Mouse (Mus musculus) liver, embryonic 14.5 days (tissue): ENCODE data around the gene Pccb. TPM values are rescaled to one million over a fixed set of nuclear protein-coding genes. Genes with fewer than 3 reads are reported as not detected.

Experiments used
- ATAC-seq: fragments of 200-750 bp; cut with Nextera tagmentation; 2 replicates; pipeline ENCODE4 v1.8.0; 2017; ENCODE audit warnings: moderate number of reproducible peaks, mild to moderate bottlenecking, moderate library complexity; ENCODE audit not compliant: insufficient read depth
- DNase-seq, 3 experiments: peaks; one replicate each; pipeline ENCODE4 v3.0.0-alpha.2; 2012 to 2013; ENCODE audit warnings: low read depth in 3 of 3, low spot score in 3 of 3
- H3K27ac ChIP-seq: fragments of 300-500 bp; sonication (generic); 2 replicates; pipeline ENCODE4 v1.5.1; 2014; ENCODE audit warnings: moderate library complexity, mild to moderate bottlenecking, control low read depth, inconsistent platforms
- H3K27me3 ChIP-seq: fragments of 300-500 bp; sonication (generic); 2 replicates; pipeline ENCODE4 v1.6.1; 2014; ENCODE audit warnings: mild to moderate bottlenecking, low read length, moderate library complexity; ENCODE audit not compliant: control insufficient read depth, insufficient read depth
- H3K36me3 ChIP-seq: fragments of 300-500 bp; sonication (generic); replicated peaks from 2 replicates; pipeline ENCODE4 v1.6.1; 2014; ENCODE audit warnings: low read depth; ENCODE audit not compliant: control insufficient read depth, insufficient read depth
- H3K4me1 ChIP-seq, 2 experiments: fragments of 200-500 bp in 1 of 2; fragments of 300-500 bp in 1 of 2; sonication (generic) in 1 of 2; replicated peaks; 2 replicates each; pipeline ENCODE4 v1.6.1; 2012 to 2014; ENCODE audit warnings: antibody characterized with exemption in 1 of 2, inconsistent platforms in 1 of 2, low read length in 1 of 2; ENCODE audit not compliant: control insufficient read depth in 2 of 2, insufficient read depth in 2 of 2
- H3K4me2 ChIP-seq: fragments of 300-500 bp; sonication (generic); 2 replicates; pipeline ENCODE4 v1.6.1; 2014; ENCODE audit warnings: low read depth, mild to moderate bottlenecking, control low read depth, moderate library complexity
- H3K4me3 ChIP-seq, 2 experiments: fragments of 200-500 bp in 1 of 2; fragments of 300-500 bp in 1 of 2; sonication (generic) in 1 of 2; 2 replicates each; pipeline ENCODE4 v1.5.1; 2012 to 2014; ENCODE audit warnings: low read depth in 2 of 2, low read length in 2 of 2, mild to moderate bottlenecking in 2 of 2, control low read depth in 1 of 2, inconsistent platforms in 1 of 2, moderate library complexity in 1 of 2; ENCODE audit not compliant: insufficient read depth in 1 of 2
- H3K9ac ChIP-seq: fragments of 300-500 bp; sonication (generic); replicated peaks from 2 replicates; pipeline ENCODE4 v1.6.1; 2014; ENCODE audit warnings: mild to moderate bottlenecking, control low read depth, moderate library complexity
- H3K9me3 ChIP-seq: fragments of 300-500 bp; sonication (generic); 2 replicates; pipeline ENCODE4 v1.6.1; 2016; ENCODE audit warnings: low read length, mixed read lengths; ENCODE audit not compliant: control insufficient read depth
- CTCF ChIP-seq: IDR thresholded peaks from 2 replicates; pipeline ENCODE4 v1.5.1; 2016; ENCODE audit warnings: antibody characterized with exemption, low read depth, control low read depth
- EP300 ChIP-seq: IDR thresholded peaks from 2 replicates; pipeline ENCODE4 v1.6.1; 2016; ENCODE audit warnings: antibody characterized with exemption, low read depth
- WGBS: fragments of 180-500 bp; shearing (Covaris S2); extraction: QIAGEN DNeasy Blood & Tissue Kit; methylation state at CpG from one replicate; pipeline ENCODE4 v1.1.7; 2014; ENCODE audit not compliant: insufficient replicate concordance; 5-methylcytosine and 5-hydroxymethylcytosine counted together
- polyA plus RNA-seq, 2 experiments: library from polyadenylated mRNA; depleted of rRNA in 1 of 2; stranded (reverse) in 1 of 2; unstranded in 1 of 2; fragments of >200 nt; fragmentation: Nextera tagmentation in 1 of 2; extraction: Ambion mirVana in 1 of 2; gene quantifications; 2 replicates each; pipeline versions ENCODE4 v1.2.1 to v1.2.3; 2012 to 2014

Gene Pccb
- polyA plus RNA-seq, 2 experiments = 6.4 to 15.7 TPM

DNA sequence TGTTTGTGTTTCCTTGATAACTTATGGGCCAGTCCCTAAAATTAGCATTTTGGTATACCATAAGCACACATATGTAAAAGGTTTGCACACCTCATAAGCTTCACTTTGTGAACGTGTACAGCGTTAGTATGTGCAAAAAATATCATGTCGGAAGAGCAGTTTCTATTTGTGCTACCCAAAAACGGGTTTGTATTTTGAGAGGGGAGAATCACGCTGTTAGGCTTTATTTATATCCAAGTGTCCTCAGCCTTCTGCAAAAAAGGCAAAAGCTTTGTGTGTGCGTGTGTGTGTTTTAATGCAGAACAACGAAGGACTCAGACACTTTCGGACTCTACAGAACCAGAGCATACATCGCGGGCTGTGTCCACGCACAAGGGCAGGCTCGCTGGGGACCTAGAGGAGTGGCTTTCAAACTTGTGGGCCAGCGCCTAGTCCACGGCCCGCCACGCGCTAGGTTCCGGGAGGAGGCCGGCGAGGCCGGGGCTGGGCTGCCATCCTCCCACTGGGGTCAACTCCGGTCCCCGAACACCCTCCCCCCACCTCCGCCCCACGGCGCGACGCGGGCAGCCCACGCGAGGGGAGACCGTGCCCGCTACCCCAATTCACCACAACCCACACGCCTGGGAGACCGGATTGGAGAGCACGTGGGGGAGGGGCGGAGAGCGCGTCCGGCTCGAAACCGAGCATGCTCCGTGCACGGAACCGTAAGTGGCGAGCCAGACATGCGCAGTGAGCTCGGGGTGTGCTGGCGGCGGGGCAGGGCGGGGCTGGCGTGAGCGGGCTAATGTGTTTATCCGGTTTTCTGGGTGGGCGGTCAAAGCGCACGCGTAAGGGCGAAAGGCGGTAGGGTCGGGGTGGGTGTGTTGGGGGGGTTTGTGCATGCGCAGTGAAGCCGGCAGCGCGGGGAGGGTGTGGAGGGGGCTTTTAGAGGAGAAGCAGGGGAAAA, 38.6 kb upstream of the Pccb start:
- ATAC-seq (peak; percentile 87), DNase-seq (peak; percentile 92 to 94 (median 93))
- H3K9ac ChIP-seq = peak overlapping the region; percentile 89
- TF ChIP-seq CTCF (no peak), EP300 (peak; percentile 12; the same call in 1 of the 2 replicates)
- no peaks in the 10 kb centered on the region for H3K27me3 ChIP-seq
- no peaks in the 10 kb centered on the region for H3K9me3 ChIP-seq
- H3K4me2 ChIP-seq = peak overlapping the region; percentile 86
- peak overlapping the region; percentile 89 to 98 for H3K4me3 ChIP-seq
- under 1% methylated on average over 60 of the region's 65 CpGs for WGBS
- H3K4me1 ChIP-seq = peaks cover 5 to 6% of the 10 kb centered on the region in 2 experiments
- H3K36me3 ChIP-seq = peaks cover 3% of the 10 kb centered on the region; the same call in 1 of the 2 replicates
- H3K27ac ChIP-seq = peak overlapping the region; percentile 79

DNA sequence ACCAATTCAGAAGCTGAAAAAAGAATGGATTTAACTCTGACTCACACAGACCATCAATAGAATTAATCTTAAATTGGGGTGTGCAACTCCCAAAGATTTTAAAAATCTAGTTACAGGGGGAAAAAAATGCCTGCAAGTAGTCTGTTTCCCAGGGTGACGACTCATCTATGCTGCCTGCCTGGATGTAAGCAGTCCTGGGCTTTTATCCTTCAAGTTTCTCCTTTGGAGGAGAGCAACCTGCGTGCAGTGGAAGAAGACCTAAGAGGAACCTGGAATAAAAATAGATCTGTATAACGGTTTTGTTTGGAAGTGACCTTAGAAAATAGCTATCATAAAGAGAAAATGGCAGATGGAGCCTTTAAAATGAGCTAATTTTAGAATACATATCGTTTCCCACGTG, 37.8 kb upstream of the Pccb start:
- no peak overlapping the region for H3K27ac ChIP-seq
- TF ChIP-seq CTCF (no peak), EP300 (no peak)
- H3K27me3 ChIP-seq = no peaks in the 10 kb centered on the region
- DNase-seq (no peak), ATAC-seq (no peak)
- peak overlapping the region in 1 of 2 experiments; percentile 89; a peak in 1 of 4 replicates for H3K4me3 ChIP-seq
- H3K36me3 ChIP-seq = peaks cover 3% of the 10 kb centered on the region; the same call in 1 of the 2 replicates
- peak overlapping the region; percentile 73; the same call in 1 of the 2 replicates for H3K9ac ChIP-seq
- WGBS = 26% methylated on average over 5 of the region's 5 CpGs
- no peaks in the 10 kb centered on the region for H3K9me3 ChIP-seq
- H3K4me2 ChIP-seq = peak overlapping the region; percentile 86
- peaks cover 2 to 3% of the 10 kb centered on the region in 2 experiments; a peak in 3 of 4 replicates for H3K4me1 ChIP-seq

DNA sequence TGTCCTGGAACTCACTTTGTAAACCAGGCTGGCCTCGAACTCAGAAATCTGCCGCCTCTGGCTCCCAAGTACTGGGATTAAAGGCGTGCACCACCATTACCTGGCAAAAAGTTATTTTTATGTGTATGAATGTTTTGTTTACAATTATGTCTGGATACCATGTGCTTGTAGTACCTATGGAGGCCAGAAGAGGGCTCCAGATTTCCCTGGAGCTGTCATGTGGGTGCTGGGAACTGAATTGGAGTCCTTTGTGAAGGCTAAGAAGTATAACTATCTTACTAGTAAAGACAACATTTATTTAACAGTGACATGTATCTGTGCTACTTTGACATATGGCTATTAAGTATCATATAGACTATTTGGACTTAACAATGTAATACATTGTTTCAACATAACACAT, 35.1 kb upstream of the Pccb start:
- TF ChIP-seq EP300 (no peak), CTCF (peak; percentile 46)
- H3K36me3 ChIP-seq = no peaks in the 10 kb centered on the region
- DNase-seq = no peak
- H3K4me2 ChIP-seq = no peak overlapping the region
- no peak overlapping the region for H3K4me3 ChIP-seq
- no peaks in the 10 kb centered on the region for H3K27me3 ChIP-seq
- H3K9ac ChIP-seq = no peak overlapping the region
- ATAC-seq = no peak
- no peaks in the 10 kb centered on the region for H3K9me3 ChIP-seq
- no peak overlapping the region for H3K27ac ChIP-seq
- H3K4me1 ChIP-seq = no peaks in the 10 kb centered on the region; a peak in 2 of 4 replicates
- 81% methylated on average over 3 of the region's 3 CpGs for WGBS

DNA sequence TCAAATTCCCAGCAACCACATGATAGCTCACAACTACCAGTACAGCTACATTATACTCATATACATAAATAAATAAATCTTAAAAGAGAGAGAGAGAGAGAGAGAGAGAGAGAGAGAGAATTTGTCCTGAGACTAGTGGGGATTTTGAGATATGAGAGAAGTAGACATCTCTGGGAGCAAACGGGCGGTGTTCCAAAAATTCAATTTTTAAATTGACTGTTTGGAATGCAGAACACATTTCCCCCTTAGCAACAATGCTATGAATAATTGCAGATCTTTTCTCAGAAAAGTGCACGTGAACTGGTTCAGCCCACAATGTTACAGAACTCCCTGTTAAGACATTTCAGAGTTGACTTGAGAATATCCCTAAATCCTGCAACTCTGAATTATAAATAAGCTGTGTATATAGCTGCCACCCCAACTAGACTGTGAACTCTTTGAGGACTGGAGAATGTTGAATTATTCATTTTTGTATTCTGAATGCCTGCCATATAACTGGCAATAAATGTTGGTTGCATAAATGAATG, 30.4 kb upstream of the Pccb start:
- 74% methylated on average over 3 of the region's 3 CpGs for WGBS
- DNase-seq = no peak

DNA sequence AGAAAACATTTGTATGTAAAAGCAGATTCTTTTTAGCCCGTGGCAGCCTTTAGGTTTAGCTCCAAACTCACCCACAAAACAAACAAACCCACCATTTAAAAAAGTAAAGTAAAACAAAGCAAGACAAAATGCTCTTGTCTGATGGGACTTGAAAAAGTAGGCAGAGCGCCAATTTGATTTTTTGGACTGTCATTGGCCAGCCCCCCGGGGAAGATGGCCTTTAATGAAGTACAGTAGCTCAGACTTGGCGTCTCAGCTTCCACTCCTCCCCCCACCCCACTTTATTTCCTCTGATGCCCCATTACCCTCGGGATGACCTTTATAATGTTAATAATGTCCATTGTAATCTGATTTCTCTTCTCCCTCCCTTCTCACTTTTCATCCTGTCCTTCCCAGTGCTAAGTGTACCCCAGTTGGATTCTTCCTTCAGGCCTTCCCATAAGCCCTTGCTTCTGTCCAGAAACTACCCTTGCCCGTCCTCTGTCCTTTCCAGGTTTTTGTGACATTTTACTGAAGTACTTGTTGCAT, 27.6 kb upstream of the Pccb start:
- no peak overlapping the region for H3K4me2 ChIP-seq
- no peak overlapping the region for H3K27ac ChIP-seq
- no peaks in the 10 kb centered on the region for H3K4me1 ChIP-seq
- no peaks in the 10 kb centered on the region for H3K9me3 ChIP-seq
- H3K9ac ChIP-seq = no peak overlapping the region
- ATAC-seq = no peak
- DNase-seq = no peak
- no peaks in the 10 kb centered on the region for H3K36me3 ChIP-seq
- TF ChIP-seq CTCF (no peak), EP300 (no peak)
- WGBS = 73% methylated on average over 6 of the region's 6 CpGs
- H3K4me3 ChIP-seq = no peak overlapping the region
- H3K27me3 ChIP-seq = no peaks in the 10 kb centered on the region

More for the DNA sequence above, 30.4 kb upstream of the Pccb start:
- TF ChIP-seq CTCF (no peak), EP300 (no peak)
- no peak for ATAC-seq
- Histone ChIP-seq H3K9me3 (no peaks in the 10 kb centered on the region), H3K4me2 (no peak overlapping the region), H3K36me3 (no peaks in the 10 kb centered on the region), H3K4me1 (no peaks in the 10 kb centered on the region), H3K27ac (no peak overlapping the region), H3K27me3 (no peaks in the 10 kb centered on the region), H3K4me3 (no peak overlapping the region), H3K9ac (no peak overlapping the region)
